Mouse (Mus musculus) stomach, postnatal 0 days (tissue): ENCODE measurements around the gene Pphln1. TPM values are rescaled to one million over a fixed set of nuclear protein-coding genes. Genes with fewer than 3 reads are reported as not detected.
A peak's percentile ranks its signal among the peaks of the same experiment; 100 is the strongest.

ENCODE experiments used
- ATAC-seq: fragments of 200-750 bp; cut with Nextera tagmentation; 2 replicates; pipeline ENCODE4 v1.8.0; 2017; ENCODE audit not compliant: low FRiP score, low TSS enrichment
- DNase-seq: peaks from one replicate; pipeline ENCODE4 v3.0.0-alpha.2; 2016; ENCODE audit warnings: low spot score
- H3K27ac ChIP-seq: fragments of 300-500 bp; sonication (generic); replicated peaks from 2 replicates; pipeline ENCODE4 v1.5.1; 2014; ENCODE audit warnings: mild to moderate bottlenecking, control low read depth
- H3K27me3 ChIP-seq: fragments of 300-500 bp; sonication (generic); 2 replicates; pipeline ENCODE4 v1.6.1; 2014; ENCODE audit warnings: low read length; ENCODE audit not compliant: control insufficient read depth, insufficient read depth
- H3K36me3 ChIP-seq: fragments of 300-500 bp; sonication (generic); 2 replicates; pipeline ENCODE4 v1.6.1; 2014; ENCODE audit warnings: low read length, mixed read lengths; ENCODE audit not compliant: control insufficient read depth, insufficient read depth
- H3K4me1 ChIP-seq: fragments of 300-500 bp; sonication (generic); replicated peaks from 2 replicates; pipeline ENCODE4 v1.6.1; 2014; ENCODE audit warnings: antibody characterized with exemption; ENCODE audit not compliant: control insufficient read depth, insufficient read depth
- H3K4me2 ChIP-seq: fragments of 300-500 bp; sonication (generic); replicated peaks from 2 replicates; pipeline ENCODE4 v1.6.1; 2014; ENCODE audit warnings: low read depth, mild to moderate bottlenecking, control low read depth, moderate library complexity
- H3K4me3 ChIP-seq: fragments of 300-500 bp; sonication (generic); 2 replicates; pipeline ENCODE4 v1.5.1; 2014; ENCODE audit warnings: low read depth, low read length, control low read depth
- H3K9ac ChIP-seq: fragments of 300-500 bp; sonication (generic); 2 replicates; pipeline ENCODE4 v1.6.1; 2014; ENCODE audit warnings: mild to moderate bottlenecking, low read length, control low read depth, mixed read lengths
- H3K9me3 ChIP-seq: fragments of 300-500 bp; sonication (generic); 2 replicates; pipeline ENCODE4 v1.6.1; 2016; ENCODE audit warnings: low read length; ENCODE audit not compliant: control insufficient read depth
- CTCF ChIP-seq: IDR thresholded peaks from 2 replicates; pipeline ENCODE4 v1.5.1; 2016; ENCODE audit warnings: antibody characterized with exemption, low read depth, mild to moderate bottlenecking, moderate library complexity
- EP300 ChIP-seq: optimal IDR thresholded peaks from 2 replicates; pipeline ENCODE3; 2016; ENCODE audit warnings: antibody characterized with exemption
- WGBS: fragments of 180-500 bp; shearing (Covaris S2); extraction: QIAGEN DNeasy Blood & Tissue Kit; methylation state at CpG from one replicate; pipeline ENCODE4 v1.1.7; 2014; 5-methylcytosine and 5-hydroxymethylcytosine counted together
- polyA plus RNA-seq: library from polyadenylated mRNA; unstranded; fragments of >200 nt; fragmentation: Nextera tagmentation; extraction: Ambion mirVana; gene quantifications from 2 replicates; pipeline ENCODE4 v1.2.1, GENCODE M21; 2015

Pphln1 gene
- polyA plus RNA-seq, 1 experiment from 2014 or later = 18.2 TPM

- TF ChIP-seq CTCF (no peak), EP300 (no peak)
Measured at GRCm38 (mm10) chr15:93489597-93489996, 91.4 kb downstream of the Pphln1 start.

GRCm38 (mm10) chr15:93494700-93495099 lies 96.5 kb downstream of the Pphln1 start:
- Histone ChIP-seq H3K27me3 (no peaks in the 10 kb centered on the region), H3K27ac (no peak overlapping the region), H3K4me3 (no peak overlapping the region), H3K9ac (no peak overlapping the region), H3K9me3 (no peaks in the 10 kb centered on the region), H3K4me1 (no peaks in the 10 kb centered on the region), H3K4me2 (no peak overlapping the region), H3K36me3 (peaks cover 7% of the 10 kb centered on the region)
- TF ChIP-seq CTCF (no peak), EP300 (no peak)
- no peak for ATAC-seq
- 80% methylated on average over 7 of the region's 7 CpGs for WGBS
- DNase-seq = no peak

More at GRCm38 (mm10) chr15:93489597-93489996, 91.4 kb downstream of the Pphln1 start:
- Histone ChIP-seq H3K4me2 (no peak overlapping the region), H3K36me3 (no peaks in the 10 kb centered on the region), H3K27me3 (no peaks in the 10 kb centered on the region), H3K9me3 (no peaks in the 10 kb centered on the region), H3K4me3 (no peak overlapping the region), H3K4me1 (no peaks in the 10 kb centered on the region), H3K9ac (no peak overlapping the region), H3K27ac (no peak overlapping the region)
- 77% methylated on average over 4 of the region's 4 CpGs for WGBS
- ATAC-seq (no peak), DNase-seq (no peak)

- no peak overlapping the region for H3K9ac ChIP-seq
- H3K27me3 ChIP-seq = no peaks in the 10 kb centered on the region
- DNase-seq (no peak), ATAC-seq (no peak)
- H3K9me3 ChIP-seq = no peaks in the 10 kb centered on the region
- no peak overlapping the region for H3K4me3 ChIP-seq
- no peak overlapping the region for H3K4me2 ChIP-seq
- TF ChIP-seq CTCF = no peak
- TF ChIP-seq EP300 = no peak
- H3K36me3 ChIP-seq = peaks cover 28% of the 10 kb centered on the region
- H3K4me1 ChIP-seq = no peaks in the 10 kb centered on the region
- no peak overlapping the region for H3K27ac ChIP-seq
- 52% methylated on average over 9 of the region's 9 CpGs for WGBS
Measured at GRCm38 (mm10) chr15:93499866-93500265, 101.7 kb downstream of the Pphln1 start.

GRCm38 (mm10) chr15:93502703-93503102 lies 104.6 kb downstream of the Pphln1 start:
- Histone ChIP-seq H3K4me3 (no peak overlapping the region), H3K27ac (no peak overlapping the region), H3K9ac (no peak overlapping the region), H3K27me3 (no peaks in the 10 kb centered on the region), H3K4me1 (no peaks in the 10 kb centered on the region), H3K4me2 (no peak overlapping the region), H3K9me3 (no peaks in the 10 kb centered on the region), H3K36me3 (peaks cover 31% of the 10 kb centered on the region)
- 90% methylated on average over 9 of the region's 9 CpGs for WGBS
- ATAC-seq (no peak), DNase-seq (no peak)
- TF ChIP-seq CTCF (peak; percentile 31; the same call in 1 of the 2 replicates), EP300 (no peak)

- H3K27me3 ChIP-seq = no peaks in the 10 kb centered on the region
- H3K4me2 ChIP-seq = no peak overlapping the region
- H3K36me3 ChIP-seq = peaks cover 29% of the 10 kb centered on the region
- H3K9ac ChIP-seq = no peak overlapping the region
- no peak overlapping the region for H3K4me3 ChIP-seq
- H3K27ac ChIP-seq = no peak overlapping the region
- ATAC-seq (no peak), DNase-seq (no peak)
- TF ChIP-seq CTCF = no peak
- no peak for TF ChIP-seq EP300
- no peaks in the 10 kb centered on the region for H3K9me3 ChIP-seq
- no peaks in the 10 kb centered on the region for H3K4me1 ChIP-seq
- 94% methylated on average over 35 of the region's 35 CpGs for WGBS
Measured at GRCm38 (mm10) chr15:93503201-93503745, 105.1 kb downstream of the Pphln1 start.

- Histone ChIP-seq H3K4me2 (no peak overlapping the region), H3K27me3 (no peaks in the 10 kb centered on the region), H3K9ac (no peak overlapping the region), H3K4me3 (no peak overlapping the region), H3K9me3 (no peaks in the 10 kb centered on the region), H3K4me1 (no peaks in the 10 kb centered on the region), H3K27ac (no peak overlapping the region), H3K36me3 (peaks cover 27% of the 10 kb centered on the region)
- no peak for TF ChIP-seq CTCF
- TF ChIP-seq EP300 = no peak
- ATAC-seq (no peak), DNase-seq (no peak)
- 94% methylated on average over 17 of the region's 17 CpGs for WGBS
Measured at GRCm38 (mm10) chr15:93504808-93505207, 106.7 kb downstream of the Pphln1 start.
